Mouse (Mus musculus) MEL (cell line): ENCODE results near the gene Khk. TPM values are rescaled to one million over a fixed set of nuclear protein-coding genes. Genes with fewer than 3 reads are reported as not detected.

Source experiments
- DNase-seq: peaks from one replicate; pipeline ENCODE4 v3.0.0; 2011; ENCODE audit warnings: low read depth, low spot score
- H3K27ac ChIP-seq: 2 replicates; pipeline ENCODE4 v1.5.1; 2012; ENCODE audit warnings: low read depth, mild to moderate bottlenecking, control low read depth, low read length, moderate library complexity; ENCODE audit not compliant: control insufficient read depth
- H3K27me3 ChIP-seq, 2 experiments: fragments of 150-350 bp in 1 of 2; sonication (generic) in 1 of 2; 2 replicates each; pipeline ENCODE4 v1.6.1; 2012; ENCODE audit warnings: low read length in 2 of 2, mild to moderate bottlenecking in 2 of 2, improper control_type of control experiment in 1 of 2, moderate library complexity in 1 of 2; ENCODE audit not compliant: insufficient read depth in 2 of 2, control insufficient read depth in 1 of 2
- H3K36me3 ChIP-seq, 2 experiments: 2 replicates each; pipeline ENCODE4 v1.6.1; 2012 to 2014; ENCODE audit warnings: low read length in 2 of 2, improper control_type of control experiment in 1 of 2, inconsistent platforms in 1 of 2, mild to moderate bottlenecking in 1 of 2; ENCODE audit not compliant: insufficient read depth in 2 of 2, control insufficient read depth in 1 of 2
- H3K4me1 ChIP-seq, 2 experiments: fragments of 150-350 bp in 1 of 2; sonication (generic) in 1 of 2; 2 replicates each; pipeline ENCODE4 v1.6.1; 2012; ENCODE audit warnings: low read length in 2 of 2, improper control_type of control experiment in 1 of 2, mild to moderate bottlenecking in 1 of 2; ENCODE audit not compliant: insufficient read depth in 2 of 2, control insufficient read depth in 1 of 2
- H3K4me3 ChIP-seq, 2 experiments: fragments of 150-350 bp in 1 of 2; sonication (generic) in 1 of 2; 2 replicates each; pipeline ENCODE4 v1.5.1; 2012; ENCODE audit warnings: low read depth in 2 of 2, low read length in 2 of 2, mild to moderate bottlenecking in 2 of 2, moderate library complexity in 2 of 2, control low read depth in 1 of 2, improper control_type of control experiment in 1 of 2; ENCODE audit not compliant: control insufficient read depth in 1 of 2, insufficient read depth in 1 of 2
- H3K79me2 ChIP-seq: 2 replicates; pipeline ENCODE4 v1.6.1; 2012; ENCODE audit warnings: mild to moderate bottlenecking, low read length, moderate library complexity; ENCODE audit not compliant: control insufficient read depth, poor library complexity, insufficient read depth
- H3K9ac ChIP-seq: 2 replicates; pipeline ENCODE4 v1.6.1; 2012; ENCODE audit warnings: low read depth, mild to moderate bottlenecking, control low read depth, low read length, moderate library complexity; ENCODE audit not compliant: control insufficient read depth, poor library complexity, severe bottlenecking
- H3K9me3 ChIP-seq: fragments of 150-350 bp; sonication (generic); replicated peaks from 2 replicates; pipeline ENCODE4 v1.6.1; 2012; ENCODE audit warnings: mild to moderate bottlenecking, low read length, improper control_type of control experiment, moderate library complexity; ENCODE audit not compliant: insufficient read depth
- BHLHE40 ChIP-seq: IDR thresholded peaks from 2 replicates; pipeline ENCODE4 v1.6.1; 2012; ENCODE audit warnings: low read depth, mild to moderate bottlenecking, inconsistent platforms, low read length, improper control_type of control experiment, borderline replicate concordance
- ELF1 ChIP-seq: IDR thresholded peaks from 2 replicates; pipeline ENCODE4 v1.6.1; 2014; ENCODE audit warnings: low read depth, mild to moderate bottlenecking, inconsistent platforms, low read length, improper control_type of control experiment, moderate library complexity
- ETS1 ChIP-seq: IDR thresholded peaks from 2 replicates; pipeline ENCODE4 v1.6.1; 2012; ENCODE audit warnings: low read depth, mild to moderate bottlenecking, inconsistent platforms, low read length, improper control_type of control experiment, moderate library complexity
- GABPA ChIP-seq: IDR thresholded peaks from 2 replicates; pipeline ENCODE4 v1.6.1; 2012; ENCODE audit warnings: low read depth, mild to moderate bottlenecking, inconsistent platforms, low read length, improper control_type of control experiment, moderate library complexity
- HCFC1 ChIP-seq: IDR thresholded peaks from 2 replicates; pipeline ENCODE4 v1.6.1; 2012; ENCODE audit warnings: low read depth, mild to moderate bottlenecking, inconsistent platforms, low read length, improper control_type of control experiment, moderate library complexity
- JUND ChIP-seq: IDR thresholded peaks from 2 replicates; pipeline ENCODE4 v1.6.1; 2011; ENCODE audit warnings: low read depth, mild to moderate bottlenecking, improper control_type of control experiment, low read length
- MAFK ChIP-seq: IDR thresholded peaks from 2 replicates; pipeline ENCODE4 v1.6.1; 2011; ENCODE audit warnings: low read depth, mild to moderate bottlenecking, low read length, improper control_type of control experiment, borderline replicate concordance
- MAX ChIP-seq: IDR thresholded peaks from 2 replicates; pipeline ENCODE4 v1.6.1; 2011; ENCODE audit warnings: low read length, improper control_type of control experiment
- MAZ ChIP-seq: IDR thresholded peaks from 2 replicates; pipeline ENCODE4 v1.6.1; 2012; ENCODE audit warnings: low read depth, mild to moderate bottlenecking, inconsistent platforms, low read length, improper control_type of control experiment
- MEF2A ChIP-seq: IDR thresholded peaks from 2 replicates; pipeline ENCODE4 v1.6.1; 2014; ENCODE audit warnings: low read depth, mild to moderate bottlenecking, inconsistent platforms, low read length, improper control_type of control experiment; ENCODE audit not compliant: poor library complexity, insufficient replicate concordance, severe bottlenecking; ENCODE audit errors: extremely low read depth
- MYB ChIP-seq: IDR thresholded peaks from 2 replicates; pipeline ENCODE4 v1.6.1; 2011; ENCODE audit warnings: mild to moderate bottlenecking, low read depth, low read length, improper control_type of control experiment
- MYC ChIP-seq: IDR thresholded peaks from 2 replicates; pipeline ENCODE4 v1.6.1; 2011; ENCODE audit warnings: low read depth, mild to moderate bottlenecking, low read length, improper control_type of control experiment, moderate library complexity
- NELFE ChIP-seq: IDR thresholded peaks from 2 replicates; pipeline ENCODE4 v1.6.1; 2011; ENCODE audit warnings: low read depth, low read length, improper control_type of control experiment
- POLR2A ChIP-seq, 2 experiments: IDR thresholded peaks; 2 replicates each; pipeline ENCODE4 v1.6.1; 2011 to 2012; ENCODE audit warnings: low read length in 2 of 2, mild to moderate bottlenecking in 2 of 2, control low read depth in 1 of 2, improper control_type of control experiment in 1 of 2, low read depth in 1 of 2, moderate library complexity in 1 of 2; ENCODE audit not compliant: control insufficient read depth in 1 of 2, insufficient read depth in 1 of 2, poor library complexity in 1 of 2
- RAD21 ChIP-seq: IDR thresholded peaks from 2 replicates; pipeline ENCODE4 v1.6.1; 2011; ENCODE audit warnings: mild to moderate bottlenecking, low read depth, low read length, improper control_type of control experiment
- RCOR1 ChIP-seq: IDR thresholded peaks from 2 replicates; pipeline ENCODE4 v1.6.1; 2012; ENCODE audit warnings: low read depth, mild to moderate bottlenecking, inconsistent platforms, low read length, improper control_type of control experiment
- SIN3A ChIP-seq: IDR thresholded peaks from 2 replicates; pipeline ENCODE4 v1.6.1; 2012; ENCODE audit warnings: low read length, improper control_type of control experiment, inconsistent platforms
- SMC3 ChIP-seq: IDR thresholded peaks from 2 replicates; pipeline ENCODE4 v1.6.1; 2011; ENCODE audit warnings: low read depth, low read length, improper control_type of control experiment
- TBP ChIP-seq: IDR thresholded peaks from 2 replicates; pipeline ENCODE4 v1.8.0; 2011; ENCODE audit warnings: low read depth, low read length, improper control_type of control experiment
- TCF12 ChIP-seq: IDR thresholded peaks from 2 replicates; pipeline ENCODE4 v1.6.1; 2014; ENCODE audit warnings: low read depth, mild to moderate bottlenecking, inconsistent platforms, low read length, improper control_type of control experiment, moderate library complexity
- UBTF ChIP-seq: IDR thresholded peaks from 2 replicates; pipeline ENCODE4 v1.6.1; 2012; ENCODE audit warnings: low read depth, mild to moderate bottlenecking, inconsistent platforms, low read length, improper control_type of control experiment, moderate library complexity, borderline replicate concordance; ENCODE audit not compliant: insufficient read depth
- USF1 ChIP-seq: IDR thresholded peaks from 2 replicates; pipeline ENCODE4 v1.6.1; 2014; ENCODE audit warnings: low read depth, mild to moderate bottlenecking, inconsistent platforms, low read length, improper control_type of control experiment, moderate library complexity
- ZKSCAN1 ChIP-seq: IDR thresholded peaks from 2 replicates; pipeline ENCODE4 v1.6.1; 2012; ENCODE audit warnings: low read depth, mild to moderate bottlenecking, inconsistent platforms, low read length, improper control_type of control experiment, moderate library complexity
- ZMIZ1 ChIP-seq: IDR thresholded peaks from 2 replicates; pipeline ENCODE4 v1.6.1; 2012; ENCODE audit warnings: low read depth, mild to moderate bottlenecking, inconsistent platforms, low read length, improper control_type of control experiment, moderate library complexity
- polyA plus RNA-seq, 2 experiments: library from polyadenylated mRNA; stranded (reverse) in 1 of 2; unstranded in 1 of 2; fragments of >175 nt in 1 of 2; fragments of >200 nt in 1 of 2; gene quantifications; 2 replicates each; pipeline versions ENCODE4 v1.2.1 to v1.2.4; 2012; ENCODE audit warnings: low replicate concordance in 2 of 2, low read depth in 1 of 2; ENCODE audit not compliant: insufficient read length in 2 of 2, insufficient read depth in 1 of 2, missing spikeins in 1 of 2
- total RNA-seq: library from RNA; depleted of rRNA; stranded (reverse); fragments of 300-350 nt; gene quantifications from 2 replicates; pipeline ENCODE4 v1.2.3, GENCODE M21; 2012

The Khk gene
- total and polyA plus RNA-seq, 3 experiments: 308 to 461 TPM; not detected in 1

DNA sequence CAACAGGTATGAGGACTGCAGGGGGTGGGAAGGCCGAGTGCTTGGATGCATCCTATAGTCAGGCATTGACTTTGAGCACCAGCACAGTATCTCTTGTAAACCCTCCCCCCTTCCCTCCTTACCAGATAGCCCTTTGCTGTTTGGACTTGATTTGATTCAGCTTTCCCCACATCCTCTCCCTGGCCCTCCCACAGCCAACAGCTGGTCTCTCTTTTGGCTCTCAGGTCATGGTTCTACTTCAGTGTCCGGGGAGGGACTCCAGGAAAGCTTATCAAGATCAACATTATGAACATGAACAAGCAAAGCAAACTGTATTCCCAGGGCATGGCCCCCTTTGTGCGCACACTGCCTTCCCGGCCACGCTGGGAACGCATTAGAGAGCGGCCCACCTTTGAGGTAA is 30.9 kb upstream of the Khk start:
- no peaks in the 10 kb centered on the region for H3K9me3 ChIP-seq
- H3K27ac ChIP-seq: no peak overlapping the region
- TF ChIP-seq HCFC1 (no peak), MEF2A (no peak), SMC3 (no peak), ETS1 (no peak), ZKSCAN1 (no peak)
- TF ChIP-seq, all 39 proteins: peak for 0
- Histone ChIP-seq H3K27me3 (no peaks in the 10 kb centered on the region), H3K4me1 (peaks cover 0 to 10% of the 10 kb centered on the region in 2 experiments; a peak in 2 of 4 replicates), H3K36me3 (peaks cover 0 to 12% of the 10 kb centered on the region in 2 experiments; a peak in 2 of 4 replicates), H3K4me3 (no peak overlapping the region), H3K79me2 (peaks cover 5% of the 10 kb centered on the region; the same call in 1 of the 2 replicates), H3K9ac (no peak overlapping the region)
- DNase-seq: no peak

DNA sequence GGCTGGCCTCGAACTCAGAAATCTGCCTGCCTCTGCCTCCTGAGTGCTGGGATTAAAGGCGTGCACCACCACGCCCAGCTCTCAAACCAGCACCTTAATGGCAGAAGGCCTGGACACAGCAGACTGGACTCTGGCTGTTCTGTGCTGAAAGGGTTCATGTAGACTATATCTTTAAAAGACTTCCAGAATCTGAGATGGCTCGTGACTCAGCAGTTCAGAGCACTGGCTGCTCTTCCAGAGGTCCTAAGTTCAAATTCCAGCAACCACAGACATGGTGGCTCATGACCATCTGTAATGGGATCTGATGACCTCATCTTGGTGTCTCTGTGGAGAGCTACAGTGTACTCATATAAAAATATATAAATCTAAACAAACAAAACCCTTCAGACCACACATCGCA is 19.4 kb upstream of the Khk start:
- Histone ChIP-seq H3K27me3 (no peaks in the 10 kb centered on the region), H3K4me1 (peaks cover 0 to 7% of the 10 kb centered on the region in 2 experiments; a peak in 3 of 4 replicates)
- TF ChIP-seq ZMIZ1: peak; percentile 57; the same call in 1 of the 2 replicates
- no peak for TF ChIP-seq POLR2A (IDR thresholded peaks at IDR 0.05; ENCODE audit: control insufficient read depth in 1 of 2, insufficient read depth in 1 of 2, low read depth in 1 of 2, low read length in 2 of 2, poor library complexity in 1 of 2)
- no peak for TF ChIP-seq BHLHE40
- no peak for TF ChIP-seq JUND
- TF ChIP-seq, all 39 proteins: peak for 1
- peaks cover 12% of the 10 kb centered on the region for H3K79me2 ChIP-seq
- H3K9me3 ChIP-seq: no peaks in the 10 kb centered on the region
- no peak overlapping the region for H3K27ac ChIP-seq
- H3K9ac ChIP-seq: no peak overlapping the region
- H3K4me3 ChIP-seq: no peak overlapping the region
- peaks cover 11 to 13% of the 10 kb centered on the region in 2 experiments for H3K36me3 ChIP-seq
- DNase-seq: no peak

DNA sequence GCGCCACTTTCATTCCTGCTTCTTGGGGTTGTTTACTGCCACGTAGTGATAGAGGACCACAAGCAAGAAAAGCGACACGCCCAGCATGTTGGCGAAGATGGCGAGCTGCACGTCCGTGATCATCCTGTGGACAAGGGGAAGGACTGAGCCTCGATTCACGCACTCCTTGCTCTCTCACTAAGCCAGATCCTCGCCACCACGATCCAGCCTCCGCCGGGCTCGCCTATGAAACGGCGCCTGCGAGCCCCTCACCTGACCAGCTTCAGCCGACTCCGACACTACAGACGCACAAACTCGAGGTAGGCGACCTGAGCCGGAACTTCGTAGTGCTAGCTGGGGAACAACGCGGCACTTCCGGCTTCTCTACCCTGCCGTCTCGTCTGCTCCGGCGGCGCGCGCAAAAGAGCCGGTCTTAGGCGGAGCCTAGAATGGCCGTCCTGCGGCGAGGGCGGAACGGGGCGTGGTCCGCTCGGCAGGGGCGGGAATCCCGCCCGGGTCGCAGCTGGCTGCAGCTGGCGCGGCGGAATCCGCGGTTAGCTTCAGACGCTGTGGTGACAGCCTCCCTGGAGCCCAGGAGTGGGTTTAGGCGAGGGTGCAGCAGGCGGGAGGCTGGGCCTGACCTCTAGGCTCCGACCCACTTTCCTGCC is 13.7 kb upstream of the Khk start, which contains the start of gene Ost4:
Ost4 (minus strand) TSS at position 376 of the 647 bp plus-strand sequence.
- peak; percentile 99 for DNase-seq
- peaks cover 3 to 20% of the 10 kb centered on the region in 2 experiments; a peak in 3 of 4 replicates for H3K4me1 ChIP-seq
- H3K27ac ChIP-seq: peak within 1 kb of the TSS; percentile 52
- no peaks in the 10 kb centered on the region for H3K9me3 ChIP-seq
- H3K4me3 ChIP-seq: peak within 1 kb of the TSS; percentile 76 to 77
- no peaks in the 10 kb centered on the region for H3K27me3 ChIP-seq
- H3K9ac ChIP-seq: peak within 1 kb of the TSS; percentile 73
- H3K36me3 ChIP-seq: peaks cover 4 to 8% of the 10 kb centered on the region in 2 experiments
- peaks cover 18% of the 10 kb centered on the region for H3K79me2 ChIP-seq
- TF ChIP-seq SIN3A (peak; percentile 96), GABPA (peak; percentile 28; the same call in 1 of the 2 replicates), NELFE (peak; percentile 99), MYC (peak; percentile 79; the same call in 1 of the 2 replicates), RAD21 (no peak), MYB (no peak), HCFC1 (peak; percentile 98), TBP (peak; percentile 88), ELF1 (peak; percentile 97), RCOR1 (no peak), MAZ (peak; percentile 30; the same call in 1 of the 2 replicates), UBTF (no peak), MAX (peak; percentile 59), MAFK (no peak), POLR2A (IDR thresholded peaks at IDR 0.05; ENCODE audit: control insufficient read depth in 1 of 2, insufficient read depth in 1 of 2, low read depth in 1 of 2, low read length in 2 of 2, poor library complexity in 1 of 2) (peak; percentile 98), TCF12 (peak; percentile 49), USF1 (peak; percentile 30; the same call in 1 of the 2 replicates), MEF2A (no peak)
